Mouse (Mus musculus) heart, postnatal 0 days (tissue): ENCODE results near the gene Fam20a. TPM values are rescaled to one million over a fixed set of nuclear protein-coding genes. Genes with fewer than 3 reads are reported as not detected.
A peak's percentile ranks its signal among the peaks of the same experiment; 100 is the strongest.

Experiments
- ATAC-seq: fragments of 200-750 bp; cut with Nextera tagmentation; 2 replicates; pipeline ENCODE4 v1.8.0; 2017; ENCODE audit warnings: low read depth, moderate number of reproducible peaks, moderate library complexity; ENCODE audit not compliant: insufficient read depth
- DNase-seq: peaks from one replicate; pipeline ENCODE4 v3.0.0-alpha.2; 2016; ENCODE audit warnings: low spot score
- H3K27ac ChIP-seq: fragments of 300-500 bp; sonication (generic); 2 replicates; pipeline ENCODE4 v1.5.1; 2014; ENCODE audit warnings: low read depth, mild to moderate bottlenecking
- H3K27me3 ChIP-seq: fragments of 300-500 bp; sonication (generic); 2 replicates; pipeline ENCODE4 v1.6.1; 2014; ENCODE audit warnings: low read length, mixed read lengths; ENCODE audit not compliant: control insufficient read depth, insufficient read depth
- H3K36me3 ChIP-seq: fragments of 300-500 bp; sonication (generic); replicated peaks from 2 replicates; pipeline ENCODE4 v1.6.1; 2014; ENCODE audit warnings: low read length, mixed read lengths; ENCODE audit not compliant: control insufficient read depth, insufficient read depth
- H3K4me1 ChIP-seq: fragments of 300-500 bp; sonication (generic); 2 replicates; pipeline ENCODE4 v1.6.1; 2014; ENCODE audit warnings: antibody characterized with exemption; ENCODE audit not compliant: control insufficient read depth, insufficient read depth
- H3K4me2 ChIP-seq: fragments of 300-500 bp; sonication (generic); 2 replicates; pipeline ENCODE4 v1.6.1; 2014; ENCODE audit warnings: low read depth, mild to moderate bottlenecking, low read length, moderate library complexity
- H3K4me3 ChIP-seq: fragments of 300-500 bp; sonication (generic); 2 replicates; pipeline ENCODE4 v1.5.1; 2014; ENCODE audit warnings: low read depth, low read length
- H3K9ac ChIP-seq: fragments of 300-500 bp; sonication (generic); replicated peaks from 2 replicates; pipeline ENCODE4 v1.6.1; 2014; ENCODE audit warnings: low read depth, low read length, mixed read lengths
- H3K9me3 ChIP-seq: fragments of 300-500 bp; sonication (generic); replicated peaks from 2 replicates; pipeline ENCODE4 v1.6.1; 2016; ENCODE audit warnings: low read length; ENCODE audit not compliant: control insufficient read depth
- CTCF ChIP-seq: IDR thresholded peaks from 2 replicates; pipeline ENCODE4 v1.5.1; 2016; ENCODE audit warnings: antibody characterized with exemption, control low read depth, low read depth
- EP300 ChIP-seq: IDR thresholded peaks from 2 replicates; pipeline ENCODE4 v1.6.1; 2016; ENCODE audit warnings: antibody characterized with exemption, low read depth
- WGBS: fragments of 180-500 bp; shearing (Covaris S2); extraction: QIAGEN DNeasy Blood & Tissue Kit; methylation state at CpG from one replicate; pipeline ENCODE4 v1.1.7; 2014; 5-methylcytosine and 5-hydroxymethylcytosine counted together
- polyA plus RNA-seq: library from polyadenylated mRNA; unstranded; fragments of >200 nt; fragmentation: Nextera tagmentation; extraction: Ambion mirVana; gene quantifications from 2 replicates; pipeline ENCODE4 v1.2.1, GENCODE M21; 2015
- total RNA-seq: library from RNA; depleted of rRNA; stranded (reverse); fragments of >200 nt; gene quantifications from 2 replicates; pipeline ENCODE4 v1.2.3, GENCODE M21; 2014; ENCODE audit warnings: low replicate concordance

Fam20a gene
- total and polyA plus RNA-seq, 2 experiments from 2014 or later, result 3.0 to 6.8 TPM

DNA sequence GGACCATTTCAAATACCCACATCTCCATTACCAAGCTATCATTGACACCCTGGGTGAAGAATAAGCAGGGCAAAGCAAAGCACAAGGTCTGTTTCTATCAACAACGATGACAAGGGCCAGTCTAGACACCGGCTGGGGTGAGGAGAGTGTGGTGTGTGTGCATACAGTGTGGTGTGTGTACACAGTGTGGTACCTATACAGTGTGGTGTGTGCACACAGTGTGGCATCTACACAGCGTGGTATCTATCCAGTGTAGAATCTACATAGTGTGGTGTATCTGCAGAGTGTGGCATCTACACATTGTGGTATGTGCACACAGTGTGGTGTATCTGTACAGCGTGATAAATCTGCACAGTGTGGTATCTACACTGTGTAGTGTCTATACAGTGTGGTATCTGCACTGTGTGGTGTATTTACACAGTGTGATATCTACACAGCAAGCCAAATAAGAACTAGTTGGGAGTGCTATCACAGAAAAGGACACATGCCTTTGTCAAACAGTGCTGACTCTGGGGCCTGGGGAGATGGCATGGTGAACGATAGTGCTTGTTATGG, 24.9 kb downstream of the Fam20a start:
- Histone ChIP-seq H3K4me2 (no peak overlapping the region), H3K27me3 (no peaks in the 10 kb centered on the region), H3K9ac (no peak overlapping the region), H3K27ac (no peak overlapping the region), H3K36me3 (no peaks in the 10 kb centered on the region), H3K4me3 (no peak overlapping the region), H3K4me1 (no peaks in the 10 kb centered on the region), H3K9me3 (no peaks in the 10 kb centered on the region)
- DNase-seq (no peak), ATAC-seq (no peak)
- no peak for TF ChIP-seq EP300
- TF ChIP-seq CTCF, result no peak
- WGBS, result 79% methylated on average over 5 of the region's 5 CpGs

DNA sequence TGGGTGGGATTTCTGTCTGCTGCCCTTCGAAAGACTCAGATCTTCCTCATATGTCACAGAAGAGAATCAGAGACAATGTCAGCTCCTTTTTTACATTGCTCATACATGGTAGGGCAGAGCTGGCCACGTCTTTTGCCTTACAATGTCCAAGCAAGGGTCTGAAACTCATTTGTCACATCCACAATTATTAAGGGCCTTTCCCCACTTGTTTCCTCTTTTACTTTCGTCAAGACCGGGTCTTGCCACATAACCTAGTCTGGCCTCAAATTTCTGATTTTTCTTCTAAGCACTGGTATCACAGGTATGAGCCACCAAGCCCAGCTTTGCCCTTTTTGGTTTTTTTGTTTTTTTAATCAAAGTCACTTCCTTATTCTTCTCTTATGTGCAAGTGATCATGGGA, 25.6 kb downstream of the Fam20a start:
- Histone ChIP-seq H3K4me1 (no peaks in the 10 kb centered on the region), H3K9me3 (no peaks in the 10 kb centered on the region), H3K27ac (no peak overlapping the region), H3K9ac (no peak overlapping the region), H3K27me3 (no peaks in the 10 kb centered on the region), H3K4me3 (no peak overlapping the region), H3K4me2 (no peak overlapping the region), H3K36me3 (no peaks in the 10 kb centered on the region)
- ATAC-seq, result no peak
- DNase-seq, result no peak
- 89% methylated on average over 4 of the region's 4 CpGs for WGBS
- TF ChIP-seq EP300 (no peak), CTCF (no peak)

DNA sequence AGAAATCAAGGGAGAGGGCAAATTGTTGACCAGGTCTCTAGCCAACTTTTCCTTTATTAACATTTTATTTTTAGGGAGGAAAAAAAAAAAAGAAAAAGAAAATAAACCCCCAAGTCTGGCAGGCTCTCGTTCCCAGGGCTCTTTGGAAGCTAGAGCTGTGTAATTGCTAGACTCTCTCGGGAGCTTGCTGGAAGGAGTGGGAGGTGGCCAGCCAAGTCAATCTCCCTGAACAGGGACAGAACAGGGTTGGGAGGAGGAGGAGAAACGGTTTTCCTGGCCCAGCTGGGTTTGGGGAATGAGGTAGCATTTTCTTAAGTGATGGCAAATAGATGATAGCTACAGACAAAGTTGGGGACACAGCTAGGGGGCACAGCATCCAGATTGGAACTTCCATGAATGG, 29.3 kb downstream of the Fam20a start:
- no peaks in the 10 kb centered on the region for H3K9me3 ChIP-seq
- ATAC-seq (peak; percentile 33; the same call in 1 of the 2 replicates), DNase-seq (no peak)
- H3K27ac ChIP-seq, result no peak overlapping the region
- H3K27me3 ChIP-seq, result no peaks in the 10 kb centered on the region
- H3K4me1 ChIP-seq, result no peaks in the 10 kb centered on the region
- no peak overlapping the region for H3K9ac ChIP-seq
- H3K4me2 ChIP-seq, result no peak overlapping the region
- no peak overlapping the region for H3K4me3 ChIP-seq
- TF ChIP-seq EP300 (no peak), CTCF (no peak)
- H3K36me3 ChIP-seq, result no peaks in the 10 kb centered on the region
- 37% methylated on average over 3 of the region's 3 CpGs for WGBS

DNA sequence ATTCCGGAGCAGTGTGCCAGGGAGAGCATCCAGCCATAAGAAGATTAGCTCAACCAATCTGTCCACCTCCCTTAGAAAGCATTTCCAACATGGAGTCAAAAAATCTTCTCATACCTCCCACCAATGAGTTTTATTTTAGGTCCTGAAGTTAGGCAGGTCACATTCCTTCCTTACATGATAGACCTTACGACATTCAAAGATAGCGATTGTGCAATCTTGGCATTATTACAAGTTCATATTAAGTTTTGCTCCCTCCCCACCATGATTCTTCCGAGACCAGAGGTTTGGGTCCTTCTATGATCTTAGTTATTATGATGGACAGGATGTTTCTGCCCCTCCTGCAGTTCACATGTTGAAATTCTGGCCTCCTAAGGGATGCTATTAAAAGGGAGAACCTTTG, 32.5 kb downstream of the Fam20a start:
- 54% methylated on average over 4 of the region's 4 CpGs for WGBS
- no peak overlapping the region for H3K27ac ChIP-seq
- H3K4me1 ChIP-seq, result no peaks in the 10 kb centered on the region
- H3K4me2 ChIP-seq, result no peak overlapping the region
- DNase-seq (no peak), ATAC-seq (no peak)
- no peaks in the 10 kb centered on the region for H3K36me3 ChIP-seq
- no peaks in the 10 kb centered on the region for H3K9me3 ChIP-seq
- no peaks in the 10 kb centered on the region for H3K27me3 ChIP-seq
- no peak overlapping the region for H3K4me3 ChIP-seq
- no peak overlapping the region for H3K9ac ChIP-seq
- TF ChIP-seq EP300, result no peak
- no peak for TF ChIP-seq CTCF

DNA sequence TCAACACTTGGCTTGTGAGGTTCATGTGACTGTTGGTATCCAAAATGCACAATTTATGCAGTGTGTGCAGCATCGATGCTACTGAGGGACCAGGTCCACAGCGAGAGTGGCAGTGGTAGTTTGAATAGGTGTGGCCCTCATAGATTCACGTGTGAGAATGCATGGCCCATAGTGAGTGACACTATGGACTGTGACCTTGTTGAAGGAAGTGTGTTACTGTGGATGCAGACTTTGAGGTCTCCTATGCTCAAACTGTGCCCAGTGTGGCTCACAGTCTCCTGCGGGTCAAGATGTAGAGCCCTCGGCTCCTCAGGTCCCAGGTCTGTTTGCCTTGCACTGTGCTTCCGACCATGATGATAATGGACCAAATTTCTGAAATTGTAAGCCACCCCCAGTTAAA, 39.9 kb downstream of the Fam20a start:
- Histone ChIP-seq H3K9ac (no peak overlapping the region), H3K4me1 (peaks cover 17% of the 10 kb centered on the region), H3K4me2 (no peak overlapping the region), H3K27me3 (no peaks in the 10 kb centered on the region), H3K36me3 (no peaks in the 10 kb centered on the region), H3K4me3 (no peak overlapping the region), H3K9me3 (no peaks in the 10 kb centered on the region), H3K27ac (peak overlapping the region; percentile 79; the same call in 1 of the 2 replicates)
- DNase-seq, result no peak
- no peak for TF ChIP-seq EP300
- no peak for TF ChIP-seq CTCF
- WGBS, result 91% methylated on average over 6 of the region's 6 CpGs
- ATAC-seq, result no peak

DNA sequence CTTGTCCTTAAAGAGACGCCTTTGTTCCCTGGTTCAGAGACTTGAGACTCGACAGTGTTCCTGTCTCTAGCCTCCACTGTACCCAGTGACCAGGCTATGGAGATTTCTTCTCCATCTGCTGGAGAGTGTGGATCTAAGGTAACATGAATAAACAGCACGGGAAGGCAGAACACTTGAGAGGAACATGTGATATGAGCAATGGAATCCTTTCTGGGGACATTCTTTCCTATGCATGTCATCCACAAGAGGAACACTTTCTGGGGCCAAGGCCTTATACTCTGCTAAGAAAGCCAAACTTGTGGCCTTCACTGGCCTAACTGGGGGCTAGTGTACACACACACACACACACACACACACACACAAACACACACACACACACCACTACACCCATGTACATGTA, 40.5 kb downstream of the Fam20a start:
- Histone ChIP-seq H3K4me2 (no peak overlapping the region), H3K9me3 (no peaks in the 10 kb centered on the region), H3K4me1 (peaks cover 17% of the 10 kb centered on the region), H3K4me3 (no peak overlapping the region), H3K36me3 (no peaks in the 10 kb centered on the region), H3K9ac (no peak overlapping the region), H3K27me3 (no peaks in the 10 kb centered on the region), H3K27ac (peak overlapping the region; percentile 79)
- 33% methylated on average over 3 of the region's 3 CpGs for WGBS
- peak; percentile 65; the same call in 1 of the 2 replicates for TF ChIP-seq EP300
- TF ChIP-seq CTCF, result no peak
- DNase-seq (peak; percentile 88), ATAC-seq (peak; percentile 93)
